Mouse (Mus musculus): Measurements from ENCODE around the gene Fam216b. TPM values are rescaled to one million over a fixed set of nuclear protein-coding genes. Genes with fewer than 3 reads are reported as not detected.

Gene Fam216b
- polyA plus RNA-seq (2015; fragmentation: Nextera tagmentation; extraction: Ambion mirVana) = 0.09 TPM in 1 of 2 replicates, not detected in the other

DNA sequence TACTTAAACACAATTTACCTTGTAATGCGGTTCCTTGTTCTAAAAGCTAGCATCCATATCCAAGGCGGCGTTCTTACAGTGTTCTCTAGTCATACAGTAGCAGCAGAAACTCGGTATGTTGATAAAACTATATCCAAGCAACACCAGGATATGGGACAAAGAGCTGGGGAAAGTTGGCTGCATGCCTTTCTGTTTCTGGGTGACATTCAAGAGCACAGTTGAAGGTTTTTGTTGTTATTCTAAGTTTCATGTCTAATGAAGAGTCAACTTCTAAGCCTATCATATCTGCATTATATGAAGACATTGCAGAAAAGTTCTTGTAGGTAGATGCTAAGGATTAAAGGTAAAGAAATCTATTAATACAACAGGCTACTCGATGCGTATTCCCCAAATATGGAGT is at the start of gene Fam216b:
Fam216b (minus strand) TSS at position 101 of the 400 bp plus-strand sequence.
- TF ChIP-seq CTCF (IDR thresholded peaks at IDR 0.05; ENCODE audit: low read depth) = no peak
- H3K36me3 ChIP-seq (ENCODE audit: control insufficient read depth, insufficient read depth) = no peaks in the 10 kb centered on the region
- H3K4me2 ChIP-seq (replicated peaks; ENCODE audit: low read depth) = no peak within 1 kb of the TSS
- no peak within 1 kb of the TSS for H3K4me3 ChIP-seq (ENCODE audit: low read depth, low read length)
- H3K27ac ChIP-seq (ENCODE audit: low read depth, low read length) = no peak within 1 kb of the TSS
- 88% methylated on average over 6 of the region's 6 CpGs for WGBS
- ATAC-seq = no peak
- no peaks in the 10 kb centered on the region for H3K9me3 ChIP-seq (ENCODE audit: control insufficient read depth)
- no peaks in the 10 kb centered on the region for H3K27me3 ChIP-seq (replicated peaks; ENCODE audit: control insufficient read depth, insufficient read depth, low read length)
- no peak within 1 kb of the TSS for H3K9ac ChIP-seq (ENCODE audit: low read depth, low read length)
- no peaks in the 10 kb centered on the region for H3K4me1 ChIP-seq (replicated peaks; ENCODE audit: control insufficient read depth, insufficient read depth, low read length)

GRCm38 (mm10) chr14:78132368-78133052 is 43.7 kb upstream of the Fam216b start:
- Histone ChIP-seq H3K36me3 (ENCODE audit: control insufficient read depth, insufficient read depth) (no peaks in the 10 kb centered on the region), H3K4me3 (ENCODE audit: low read depth, low read length) (no peak overlapping the region), H3K9ac (ENCODE audit: low read depth, low read length) (no peak overlapping the region), H3K9me3 (ENCODE audit: control insufficient read depth) (no peaks in the 10 kb centered on the region), H3K4me1 (replicated peaks; ENCODE audit: control insufficient read depth, insufficient read depth, low read length) (no peaks in the 10 kb centered on the region), H3K27ac (ENCODE audit: low read depth, low read length) (no peak overlapping the region), H3K4me2 (replicated peaks; ENCODE audit: low read depth) (no peak overlapping the region), H3K27me3 (replicated peaks; ENCODE audit: control insufficient read depth, insufficient read depth, low read length) (no peaks in the 10 kb centered on the region)
- no peak for TF ChIP-seq CTCF (IDR thresholded peaks at IDR 0.05; ENCODE audit: low read depth)
- ATAC-seq = no peak
- 59% methylated on average over 5 of the region's 5 CpGs for WGBS

GRCm38 (mm10) chr14:78126670-78127069 is 37.9 kb upstream of the Fam216b start:
- WGBS = 63% methylated on average over 3 of the region's 3 CpGs
- H3K4me2 ChIP-seq (replicated peaks; ENCODE audit: low read depth) = no peak overlapping the region
- no peak for TF ChIP-seq CTCF (IDR thresholded peaks at IDR 0.05; ENCODE audit: low read depth)
- no peak overlapping the region for H3K9ac ChIP-seq (ENCODE audit: low read depth, low read length)
- H3K4me1 ChIP-seq (replicated peaks; ENCODE audit: control insufficient read depth, insufficient read depth, low read length) = no peaks in the 10 kb centered on the region
- H3K36me3 ChIP-seq (ENCODE audit: control insufficient read depth, insufficient read depth) = no peaks in the 10 kb centered on the region
- H3K27me3 ChIP-seq (replicated peaks; ENCODE audit: control insufficient read depth, insufficient read depth, low read length) = no peaks in the 10 kb centered on the region
- ATAC-seq = no peak
- no peak overlapping the region for H3K4me3 ChIP-seq (ENCODE audit: low read depth, low read length)
- no peaks in the 10 kb centered on the region for H3K9me3 ChIP-seq (ENCODE audit: control insufficient read depth)
- H3K27ac ChIP-seq (ENCODE audit: low read depth, low read length) = no peak overlapping the region

DNA sequence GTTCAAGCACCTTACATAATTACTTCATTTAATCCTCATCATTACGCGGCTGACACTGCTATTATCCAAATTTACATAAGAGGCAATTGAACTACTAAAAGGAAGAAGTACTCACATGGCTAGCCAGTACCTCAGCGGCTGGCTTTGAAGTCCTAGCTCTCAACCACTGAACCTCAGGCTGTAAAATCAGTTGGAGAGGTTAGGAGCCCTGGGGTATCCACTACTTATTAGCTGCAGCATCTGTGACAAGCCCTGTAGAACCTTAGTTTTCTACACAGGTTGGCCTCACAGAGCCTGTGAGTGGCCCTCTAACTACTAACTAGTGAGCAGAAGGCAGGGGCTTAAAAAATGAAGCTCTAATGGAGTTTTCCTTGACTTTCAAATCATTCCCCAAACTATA is 31.5 kb upstream of the Fam216b start:
- ATAC-seq = no peak
- 69% methylated on average over 3 of the region's 3 CpGs for WGBS
- TF ChIP-seq CTCF (IDR thresholded peaks at IDR 0.05; ENCODE audit: low read depth) = no peak

GRCm38 (mm10) chr14:78119449-78120200 is 30.8 kb upstream of the Fam216b start:
- Histone ChIP-seq H3K9ac (ENCODE audit: low read depth, low read length) (no peak overlapping the region), H3K4me1 (replicated peaks; ENCODE audit: control insufficient read depth, insufficient read depth, low read length) (no peaks in the 10 kb centered on the region), H3K36me3 (ENCODE audit: control insufficient read depth, insufficient read depth) (no peaks in the 10 kb centered on the region), H3K27me3 (replicated peaks; ENCODE audit: control insufficient read depth, insufficient read depth, low read length) (no peaks in the 10 kb centered on the region), H3K27ac (ENCODE audit: low read depth, low read length) (no peak overlapping the region), H3K4me3 (ENCODE audit: low read depth, low read length) (no peak overlapping the region), H3K9me3 (ENCODE audit: control insufficient read depth) (no peaks in the 10 kb centered on the region), H3K4me2 (replicated peaks; ENCODE audit: low read depth) (no peak overlapping the region)
- ATAC-seq = no peak
- WGBS = 72% methylated on average over 10 of the region's 10 CpGs
- TF ChIP-seq CTCF (IDR thresholded peaks at IDR 0.05; ENCODE audit: low read depth) = no peak

More for the DNA sequence above, 31.5 kb upstream of the Fam216b start:
- H3K4me2 ChIP-seq (replicated peaks; ENCODE audit: low read depth) = no peak overlapping the region
- no peak overlapping the region for H3K4me3 ChIP-seq (ENCODE audit: low read depth, low read length)
- H3K9me3 ChIP-seq (ENCODE audit: control insufficient read depth) = no peaks in the 10 kb centered on the region
- no peaks in the 10 kb centered on the region for H3K36me3 ChIP-seq (ENCODE audit: control insufficient read depth, insufficient read depth)
- no peaks in the 10 kb centered on the region for H3K27me3 ChIP-seq (replicated peaks; ENCODE audit: control insufficient read depth, insufficient read depth, low read length)
- H3K27ac ChIP-seq (ENCODE audit: low read depth, low read length) = no peak overlapping the region
- H3K4me1 ChIP-seq (replicated peaks; ENCODE audit: control insufficient read depth, insufficient read depth, low read length) = no peaks in the 10 kb centered on the region
- H3K9ac ChIP-seq (ENCODE audit: low read depth, low read length) = no peak overlapping the region

DNA sequence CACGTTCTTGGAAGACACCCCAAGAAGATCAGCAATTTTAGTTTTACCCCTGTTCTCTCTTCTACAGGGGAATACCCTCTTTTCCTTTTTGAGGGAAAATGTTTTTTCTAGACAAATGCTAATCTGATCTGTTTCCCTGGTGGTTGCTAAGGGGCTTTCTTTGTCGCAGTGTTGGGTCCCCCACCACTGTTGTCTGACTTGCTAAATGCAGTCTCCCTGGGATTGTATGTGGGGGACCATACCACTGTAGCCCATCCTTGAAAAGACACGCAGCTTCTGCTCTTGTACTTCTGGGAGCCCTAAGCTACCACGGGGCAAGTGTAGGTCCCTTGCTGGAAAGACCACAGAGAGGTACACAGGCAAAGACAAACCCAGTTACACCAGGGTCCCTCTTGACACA is 28.9 kb upstream of the Fam216b start:
- 87% methylated on average over 4 of the region's 4 CpGs for WGBS
- Histone ChIP-seq H3K36me3 (ENCODE audit: control insufficient read depth, insufficient read depth) (no peaks in the 10 kb centered on the region), H3K27me3 (replicated peaks; ENCODE audit: control insufficient read depth, insufficient read depth, low read length) (no peaks in the 10 kb centered on the region), H3K9ac (ENCODE audit: low read depth, low read length) (no peak overlapping the region), H3K4me2 (replicated peaks; ENCODE audit: low read depth) (no peak overlapping the region), H3K4me3 (ENCODE audit: low read depth, low read length) (no peak overlapping the region), H3K4me1 (replicated peaks; ENCODE audit: control insufficient read depth, insufficient read depth, low read length) (no peaks in the 10 kb centered on the region), H3K9me3 (ENCODE audit: control insufficient read depth) (no peaks in the 10 kb centered on the region), H3K27ac (ENCODE audit: low read depth, low read length) (no peak overlapping the region)
- no peak for ATAC-seq
- TF ChIP-seq CTCF (IDR thresholded peaks at IDR 0.05; ENCODE audit: low read depth) = no peak
